Mouse (Mus musculus) kidney, embryonic 16.5 days (tissue): ENCODE data around the gene Wnt3. TPM values are rescaled to one million over a fixed set of nuclear protein-coding genes. Genes with fewer than 3 reads are reported as not detected.

Source experiments
- ATAC-seq: fragments of 200-750 bp; cut with Nextera tagmentation; 2 replicates; pipeline ENCODE4 v1.8.0; 2017; ENCODE audit warnings: moderate TSS enrichment; ENCODE audit not compliant: low FRiP score, low TSS enrichment
- H3K27ac ChIP-seq: fragments of 300-500 bp; sonication (generic); 2 replicates; pipeline ENCODE4 v1.5.1; 2014; ENCODE audit warnings: low read length
- H3K27me3 ChIP-seq: fragments of 300-500 bp; sonication (generic); 2 replicates; pipeline ENCODE4 v1.6.1; 2014; ENCODE audit warnings: low read length, control low read depth, mixed read lengths; ENCODE audit not compliant: insufficient read depth
- H3K36me3 ChIP-seq: fragments of 300-500 bp; sonication (generic); 2 replicates; pipeline ENCODE4 v1.6.1; 2014; ENCODE audit warnings: low read length, control low read depth, mixed read lengths; ENCODE audit not compliant: insufficient read depth
- H3K4me1 ChIP-seq: fragments of 300-500 bp; sonication (generic); 2 replicates; pipeline ENCODE4 v1.6.1; 2014; ENCODE audit warnings: low read length, control low read depth, mixed read lengths; ENCODE audit not compliant: insufficient read depth
- H3K4me2 ChIP-seq: fragments of 300-500 bp; sonication (generic); replicated peaks from 2 replicates; pipeline ENCODE4 v1.6.1; 2014; ENCODE audit warnings: low read depth, low read length
- H3K4me3 ChIP-seq: fragments of 300-500 bp; sonication (generic); 2 replicates; pipeline ENCODE4 v1.5.1; 2014; ENCODE audit warnings: mild to moderate bottlenecking, low read length
- H3K9ac ChIP-seq: fragments of 300-500 bp; sonication (generic); replicated peaks from 2 replicates; pipeline ENCODE4 v1.6.1; 2014; ENCODE audit warnings: low read length
- H3K9me3 ChIP-seq: fragments of 300-500 bp; sonication (generic); 2 replicates; pipeline ENCODE4 v1.6.1; 2016; ENCODE audit warnings: low read length, control low read depth
- WGBS: fragments of 180-500 bp; shearing (Covaris S2); extraction: QIAGEN DNeasy Blood & Tissue Kit; methylation state at CpG from one replicate; pipeline ENCODE4 v1.1.7; 2014; 5-methylcytosine and 5-hydroxymethylcytosine counted together
- polyA plus RNA-seq: library from polyadenylated mRNA; unstranded; fragments of >200 nt; fragmentation: Nextera tagmentation; extraction: Ambion mirVana; gene quantifications from 2 replicates; pipeline ENCODE4 v1.2.1, GENCODE M21; 2015

Gene Wnt3
- polyA plus RNA-seq, 1 experiment from 2014 or later, result not detected

GRCm38 (mm10) chr11:103829956-103830355 lies 56.0 kb downstream of the Wnt3 start:
- Histone ChIP-seq H3K4me1 (no peaks in the 10 kb centered on the region), H3K4me2 (no peak overlapping the region), H3K36me3 (0 out of 2 replicates have a peak, but pooled peaks cover 13% of the 10 kb centered on the region), H3K27me3 (no peaks in the 10 kb centered on the region), H3K4me3 (no peak overlapping the region), H3K9me3 (no peaks in the 10 kb centered on the region), H3K27ac (no peak overlapping the region), H3K9ac (no peak overlapping the region)
- WGBS, result 75% methylated on average over 4 of the region's 4 CpGs
- no peak for ATAC-seq

GRCm38 (mm10) chr11:103830476-103830875 lies 56.5 kb downstream of the Wnt3 start:
- H3K36me3 ChIP-seq, result 0 out of 2 replicates have a peak, but pooled peaks cover 13% of the 10 kb centered on the region
- H3K4me1 ChIP-seq, result no peaks in the 10 kb centered on the region
- no peaks in the 10 kb centered on the region for H3K27me3 ChIP-seq
- no peak overlapping the region for H3K4me3 ChIP-seq
- no peaks in the 10 kb centered on the region for H3K9me3 ChIP-seq
- WGBS, result 89% methylated on average over 9 of the region's 9 CpGs
- no peak overlapping the region for H3K4me2 ChIP-seq
- H3K9ac ChIP-seq, result no peak overlapping the region
- no peak for ATAC-seq
- H3K27ac ChIP-seq, result no peak overlapping the region

GRCm38 (mm10) chr11:103831766-103832165 lies 57.8 kb downstream of the Wnt3 start:
- H3K4me1 ChIP-seq, result no peaks in the 10 kb centered on the region
- no peak overlapping the region for H3K4me2 ChIP-seq
- H3K4me3 ChIP-seq, result no peak overlapping the region
- no peak overlapping the region for H3K27ac ChIP-seq
- H3K9ac ChIP-seq, result no peak overlapping the region
- WGBS, result 91% methylated on average over 3 of the region's 3 CpGs
- ATAC-seq, result no peak
- 0 out of 2 replicates have a peak, but pooled peaks cover 9% of the 10 kb centered on the region for H3K36me3 ChIP-seq
- H3K9me3 ChIP-seq, result no peaks in the 10 kb centered on the region
- no peaks in the 10 kb centered on the region for H3K27me3 ChIP-seq

DNA sequence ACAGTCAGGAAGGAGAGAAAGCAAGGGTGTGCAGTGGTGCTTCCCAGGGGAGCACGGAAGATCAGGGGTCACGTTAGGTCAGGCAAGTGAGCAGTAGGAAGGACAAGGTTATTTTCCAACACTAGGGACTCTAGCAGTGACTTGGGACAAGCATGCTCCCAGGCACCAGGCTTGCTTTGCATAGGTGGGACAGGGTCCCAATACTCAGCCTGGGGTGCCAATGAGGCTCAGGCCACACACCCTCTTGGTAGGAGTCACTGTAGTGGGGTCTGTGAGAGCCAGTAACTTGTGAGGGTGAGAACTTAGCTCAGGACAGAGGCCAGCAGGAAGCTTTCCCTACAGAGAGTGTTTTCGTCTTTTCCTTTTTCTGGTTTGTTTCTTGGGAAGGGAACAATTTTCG lies 58.4 kb downstream of the Wnt3 start:
- Histone ChIP-seq H3K4me1 (no peaks in the 10 kb centered on the region), H3K9ac (no peak overlapping the region), H3K4me2 (no peak overlapping the region), H3K27me3 (no peaks in the 10 kb centered on the region), H3K9me3 (no peaks in the 10 kb centered on the region), H3K4me3 (no peak overlapping the region), H3K36me3 (0 out of 2 replicates have a peak, but pooled peaks cover 5% of the 10 kb centered on the region), H3K27ac (no peak overlapping the region)
- 87% methylated on average over 4 of the region's 4 CpGs for WGBS
- ATAC-seq, result no peak

DNA sequence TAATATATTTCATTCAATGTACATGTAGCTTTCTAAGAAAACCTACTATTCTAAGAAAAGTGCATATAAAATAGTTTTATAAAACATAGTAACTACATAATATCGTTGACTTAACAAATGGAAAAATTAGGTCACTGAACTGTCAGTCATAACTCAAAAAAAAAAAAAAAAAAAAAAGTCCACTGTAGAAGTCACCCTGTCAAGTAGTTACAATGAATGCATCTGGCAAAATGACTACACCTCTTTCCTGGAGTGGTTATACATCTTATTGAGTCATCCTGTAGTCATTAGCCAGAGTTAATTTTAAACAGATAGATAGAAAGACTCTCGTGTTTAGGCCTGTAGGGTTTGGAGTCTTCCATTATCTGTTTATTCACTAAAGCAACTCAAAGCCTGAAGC lies 65.0 kb downstream of the Wnt3 start:
- no peak overlapping the region for H3K4me2 ChIP-seq
- 79% methylated on average over 2 of the region's 2 CpGs for WGBS

GRCm38 (mm10) chr11:103840834-103841233 lies 66.9 kb downstream of the Wnt3 start:
- Histone ChIP-seq H3K9ac (no peak overlapping the region), H3K4me3 (no peak overlapping the region), H3K27ac (no peak overlapping the region), H3K27me3 (no peaks in the 10 kb centered on the region), H3K4me2 (peak overlapping the region; percentile 2; the same call in 1 of the 2 replicates), H3K9me3 (no peaks in the 10 kb centered on the region), H3K36me3 (no peaks in the 10 kb centered on the region), H3K4me1 (peaks cover 10% of the 10 kb centered on the region; the same call in 1 of the 2 replicates)
- 10% methylated on average over 11 of the region's 11 CpGs for WGBS
- no peak for ATAC-seq

More for the DNA sequence above, 65.0 kb downstream of the Wnt3 start:
- Histone ChIP-seq H3K36me3 (no peaks in the 10 kb centered on the region), H3K9me3 (no peaks in the 10 kb centered on the region), H3K9ac (no peak overlapping the region), H3K4me3 (no peak overlapping the region), H3K27me3 (no peaks in the 10 kb centered on the region), H3K4me1 (peaks cover 10% of the 10 kb centered on the region; the same call in 1 of the 2 replicates), H3K27ac (no peak overlapping the region)
- no peak for ATAC-seq

DNA sequence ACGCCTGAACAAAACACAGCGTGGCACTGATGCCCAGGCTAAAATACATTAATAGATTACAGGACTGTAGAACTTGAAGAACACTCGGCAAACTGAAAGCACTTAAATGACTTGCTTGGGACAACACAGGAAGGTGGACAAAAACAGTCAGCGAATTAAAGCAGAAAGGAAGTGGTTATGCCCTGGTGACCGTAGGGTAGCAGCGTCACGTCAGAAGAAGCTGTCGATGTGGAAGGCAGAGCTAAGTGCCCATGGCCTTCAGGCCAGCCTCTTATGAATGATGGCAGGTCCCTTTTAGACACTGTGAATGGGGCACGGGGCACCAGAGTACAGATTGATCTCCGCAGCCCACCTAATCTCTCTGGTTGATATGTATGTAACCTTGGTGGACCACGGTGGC lies 74.3 kb downstream of the Wnt3 start:
- no peak for ATAC-seq
- Histone ChIP-seq H3K27ac (no peak overlapping the region), H3K4me3 (no peak overlapping the region), H3K9me3 (no peaks in the 10 kb centered on the region), H3K4me2 (no peak overlapping the region), H3K4me1 (no peaks in the 10 kb centered on the region), H3K9ac (no peak overlapping the region), H3K27me3 (no peaks in the 10 kb centered on the region), H3K36me3 (no peaks in the 10 kb centered on the region)
- WGBS, result 84% methylated on average over 11 of the region's 11 CpGs

DNA sequence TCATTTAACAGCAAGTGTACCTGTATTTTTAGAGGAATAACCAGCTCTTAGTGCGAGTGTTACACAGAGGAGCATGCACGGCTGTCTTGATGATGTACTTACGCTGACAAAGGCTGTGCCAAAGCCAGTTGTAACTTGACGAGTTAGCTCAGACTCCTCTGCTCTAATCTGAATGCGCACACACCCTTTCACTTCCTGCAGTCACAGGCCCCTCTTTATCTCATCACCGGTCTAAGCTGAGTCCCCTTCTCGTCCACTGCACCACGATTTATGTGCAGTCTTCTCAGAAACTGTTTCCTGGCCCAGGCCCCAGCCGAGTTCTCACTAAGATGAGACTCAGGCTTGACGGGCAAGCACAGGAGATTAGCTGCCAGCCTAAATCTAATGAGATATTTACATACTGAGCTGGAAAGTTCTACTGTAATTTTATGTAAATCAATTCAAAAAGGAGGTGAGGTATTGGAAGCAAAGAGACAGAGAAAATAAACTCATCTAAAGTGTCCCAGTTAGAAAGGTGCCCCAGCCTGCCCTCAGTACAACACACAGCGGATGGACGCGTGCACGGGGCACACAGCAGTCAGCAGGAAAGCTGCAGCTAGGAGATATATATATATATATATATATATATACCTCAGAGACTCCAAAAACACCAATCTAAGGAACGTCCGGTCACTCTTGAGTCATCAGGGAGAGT lies 78.8 kb downstream of the Wnt3 start:
- no peaks in the 10 kb centered on the region for H3K36me3 ChIP-seq
- no peak for ATAC-seq
- H3K27ac ChIP-seq, result no peak overlapping the region
- H3K9ac ChIP-seq, result no peak overlapping the region
- H3K4me3 ChIP-seq, result no peak overlapping the region
- WGBS, result 58% methylated on average over 16 of the region's 16 CpGs
- H3K27me3 ChIP-seq, result no peaks in the 10 kb centered on the region
- H3K9me3 ChIP-seq, result no peaks in the 10 kb centered on the region
- no peak overlapping the region for H3K4me2 ChIP-seq
- H3K4me1 ChIP-seq, result 0 out of 2 replicates have a peak, but pooled peaks cover 5% of the 10 kb centered on the region

DNA sequence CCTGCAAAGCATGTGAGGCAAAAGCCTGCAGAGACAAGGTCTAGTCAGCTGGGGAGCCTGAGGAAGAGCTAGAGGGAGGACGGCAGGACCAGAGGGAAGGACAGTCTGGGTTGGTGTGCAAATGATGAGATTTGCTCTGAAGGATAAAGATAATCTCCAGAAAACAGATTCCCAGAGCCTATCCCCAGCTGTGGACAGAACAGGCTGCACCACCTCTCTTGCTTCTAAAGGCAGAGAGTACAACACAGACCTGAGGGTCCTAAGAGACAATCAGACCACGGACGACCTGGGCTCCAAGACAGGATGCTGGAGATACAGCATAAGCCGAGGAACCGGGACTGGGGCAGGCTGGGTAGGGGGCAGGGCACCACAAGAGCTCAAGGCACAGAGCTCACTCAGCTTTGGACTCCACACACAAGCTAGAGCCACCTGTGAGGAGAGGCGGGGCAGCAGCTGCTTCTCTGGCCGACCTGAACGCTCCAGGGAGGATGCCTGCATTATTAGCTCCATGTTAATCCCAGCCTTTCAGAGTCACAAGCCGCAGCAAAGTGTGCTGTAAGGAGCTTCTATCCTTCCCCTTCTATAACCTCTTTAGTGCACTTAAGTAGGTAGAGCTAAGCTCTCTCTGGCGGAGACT lies 79.5 kb downstream of the Wnt3 start:
- H3K4me2 ChIP-seq, result no peak overlapping the region
- no peaks in the 10 kb centered on the region for H3K36me3 ChIP-seq
- no peak overlapping the region for H3K4me3 ChIP-seq
- no peak for ATAC-seq
- no peaks in the 10 kb centered on the region for H3K9me3 ChIP-seq
- no peak overlapping the region for H3K27ac ChIP-seq
- H3K27me3 ChIP-seq, result no peaks in the 10 kb centered on the region
- 53% methylated on average over 10 of the region's 10 CpGs for WGBS
- 0 out of 2 replicates have a peak, but pooled peaks cover 5% of the 10 kb centered on the region for H3K4me1 ChIP-seq
- H3K9ac ChIP-seq, result no peak overlapping the region

GRCm38 (mm10) chr11:103854294-103854693 lies 80.3 kb downstream of the Wnt3 start:
- no peak for ATAC-seq
- Histone ChIP-seq H3K9ac (no peak overlapping the region), H3K27ac (no peak overlapping the region), H3K36me3 (no peaks in the 10 kb centered on the region), H3K27me3 (no peaks in the 10 kb centered on the region), H3K4me1 (0 out of 2 replicates have a peak, but pooled peaks cover 5% of the 10 kb centered on the region), H3K9me3 (no peaks in the 10 kb centered on the region), H3K4me3 (no peak overlapping the region), H3K4me2 (no peak overlapping the region)
- 58% methylated on average over 9 of the region's 9 CpGs for WGBS
